Mouse (Mus musculus): ENCODE measurements around the gene Hdgfl2. TPM values are rescaled to one million over a fixed set of nuclear protein-coding genes. Genes with fewer than 3 reads are reported as not detected.

Hdgfl2 gene
- polyA plus RNA-seq, 1 experiment = 279 TPM

- TF ChIP-seq GATA1 (IDR thresholded peaks at IDR 0.05; ENCODE audit: borderline replicate concordance, low read length) (no peak), FLI1 (IDR thresholded peaks at IDR 0.05; ENCODE audit: low read length) (peak; percentile 75; the same call in 1 of the 2 replicates)
- H3K27me3 ChIP-seq (replicated peaks) = no peaks in the 10 kb centered on the region
- H3K9me3 ChIP-seq = no peaks in the 10 kb centered on the region
- H3K36me3 ChIP-seq (replicated peaks; ENCODE audit: low read length) = peaks cover 34% of the 10 kb centered on the region
- H3K4me3 ChIP-seq (replicated peaks) = peak within 1 kb of the TSS; percentile 99
- H3K4me1 ChIP-seq = peaks cover 66% of the 10 kb centered on the region
Observed at GRCm38 (mm10) chr17:56036176-56036900, 43.1 kb upstream of the Hdgfl2 start, which contains the start of gene Sh3gl1. Gene Sh3gl1, minus strand, starts transcription at chr17:56036635.

- Histone ChIP-seq H3K36me3 (replicated peaks; ENCODE audit: low read length) (peaks cover 31% of the 10 kb centered on the region), H3K9me3 (no peaks in the 10 kb centered on the region), H3K27me3 (replicated peaks) (no peaks in the 10 kb centered on the region), H3K4me3 (replicated peaks) (peak overlapping the region; percentile 99), H3K4me1 (peaks cover 66% of the 10 kb centered on the region)
- TF ChIP-seq FLI1 (IDR thresholded peaks at IDR 0.05; ENCODE audit: low read length) = no peak
- TF ChIP-seq GATA1 (IDR thresholded peaks at IDR 0.05; ENCODE audit: borderline replicate concordance, low read length) = no peak
Observed at GRCm38 (mm10) chr17:56036901-56037287, 42.5 kb upstream of the Hdgfl2 start.

- peaks cover 64% of the 10 kb centered on the region for H3K4me1 ChIP-seq
- H3K36me3 ChIP-seq (replicated peaks; ENCODE audit: low read length) = peaks cover 25% of the 10 kb centered on the region
- no peaks in the 10 kb centered on the region for H3K9me3 ChIP-seq
- H3K27me3 ChIP-seq (replicated peaks) = no peaks in the 10 kb centered on the region
- no peak for TF ChIP-seq GATA1 (IDR thresholded peaks at IDR 0.05; ENCODE audit: borderline replicate concordance, low read length)
- no peak for TF ChIP-seq FLI1 (IDR thresholded peaks at IDR 0.05; ENCODE audit: low read length)
- H3K4me3 ChIP-seq (replicated peaks) = no peak overlapping the region
Observed at GRCm38 (mm10) chr17:56038583-56039261, 40.7 kb upstream of the Hdgfl2 start.

GRCm38 (mm10) chr17:56039345-56039744 is 40.1 kb upstream of the Hdgfl2 start:
- H3K36me3 ChIP-seq (replicated peaks; ENCODE audit: low read length) = peaks cover 25% of the 10 kb centered on the region
- H3K9me3 ChIP-seq = no peaks in the 10 kb centered on the region
- peaks cover 58% of the 10 kb centered on the region for H3K4me1 ChIP-seq
- TF ChIP-seq FLI1 (IDR thresholded peaks at IDR 0.05; ENCODE audit: low read length) (no peak), GATA1 (IDR thresholded peaks at IDR 0.05; ENCODE audit: borderline replicate concordance, low read length) (no peak)
- H3K27me3 ChIP-seq (replicated peaks) = no peaks in the 10 kb centered on the region
- H3K4me3 ChIP-seq (replicated peaks) = peak overlapping the region; percentile 56

- TF ChIP-seq FLI1 (IDR thresholded peaks at IDR 0.05; ENCODE audit: low read length) (no peak), GATA1 (IDR thresholded peaks at IDR 0.05; ENCODE audit: borderline replicate concordance, low read length) (no peak)
- Histone ChIP-seq H3K4me1 (peaks cover 49% of the 10 kb centered on the region), H3K27me3 (replicated peaks) (no peaks in the 10 kb centered on the region), H3K36me3 (replicated peaks; ENCODE audit: low read length) (peaks cover 26% of the 10 kb centered on the region), H3K9me3 (no peaks in the 10 kb centered on the region), H3K4me3 (replicated peaks) (peak within 1 kb of the TSS; percentile 94)
Observed at GRCm38 (mm10) chr17:56040030-56040856, 39.2 kb upstream of the Hdgfl2 start, which contains the start of gene Chaf1a. Gene Chaf1a, plus strand, starts transcription at chr17:56040439.

- TF ChIP-seq FLI1 (IDR thresholded peaks at IDR 0.05; ENCODE audit: low read length) (no peak), GATA1 (IDR thresholded peaks at IDR 0.05; ENCODE audit: borderline replicate concordance, low read length) (no peak)
- Histone ChIP-seq H3K4me1 (peaks cover 52% of the 10 kb centered on the region), H3K27me3 (replicated peaks) (no peaks in the 10 kb centered on the region), H3K4me3 (replicated peaks) (peak overlapping the region; percentile 94), H3K9me3 (no peaks in the 10 kb centered on the region), H3K36me3 (replicated peaks; ENCODE audit: low read length) (peaks cover 32% of the 10 kb centered on the region)
Observed at GRCm38 (mm10) chr17:56040857-56041163, 38.6 kb upstream of the Hdgfl2 start.

GRCm38 (mm10) chr17:56051369-56051768 is 28.1 kb upstream of the Hdgfl2 start:
- Histone ChIP-seq H3K4me1 (peaks cover 32% of the 10 kb centered on the region), H3K9me3 (no peaks in the 10 kb centered on the region), H3K36me3 (replicated peaks; ENCODE audit: low read length) (peaks cover 88% of the 10 kb centered on the region), H3K4me3 (replicated peaks) (no peak overlapping the region), H3K27me3 (replicated peaks) (no peaks in the 10 kb centered on the region)
- TF ChIP-seq GATA1 (IDR thresholded peaks at IDR 0.05; ENCODE audit: borderline replicate concordance, low read length) = no peak
- no peak for TF ChIP-seq FLI1 (IDR thresholded peaks at IDR 0.05; ENCODE audit: low read length)

GRCm38 (mm10) chr17:56054938-56055337 is 24.5 kb upstream of the Hdgfl2 start:
- Histone ChIP-seq H3K4me3 (replicated peaks) (no peak overlapping the region), H3K36me3 (replicated peaks; ENCODE audit: low read length) (peaks cover 88% of the 10 kb centered on the region), H3K4me1 (peaks cover 12% of the 10 kb centered on the region; the same call in 1 of the 2 replicates), H3K9me3 (no peaks in the 10 kb centered on the region), H3K27me3 (replicated peaks) (no peaks in the 10 kb centered on the region)
- TF ChIP-seq GATA1 (IDR thresholded peaks at IDR 0.05; ENCODE audit: borderline replicate concordance, low read length) = no peak
- TF ChIP-seq FLI1 (IDR thresholded peaks at IDR 0.05; ENCODE audit: low read length) = no peak

- H3K27me3 ChIP-seq (replicated peaks) = no peaks in the 10 kb centered on the region
- H3K4me3 ChIP-seq (replicated peaks) = no peak overlapping the region
- no peaks in the 10 kb centered on the region for H3K9me3 ChIP-seq
- TF ChIP-seq GATA1 (IDR thresholded peaks at IDR 0.05; ENCODE audit: borderline replicate concordance, low read length) = no peak
- no peak for TF ChIP-seq FLI1 (IDR thresholded peaks at IDR 0.05; ENCODE audit: low read length)
- peaks cover 12% of the 10 kb centered on the region; the same call in 1 of the 2 replicates for H3K4me1 ChIP-seq
- H3K36me3 ChIP-seq (replicated peaks; ENCODE audit: low read length) = peaks cover 88% of the 10 kb centered on the region
Observed at GRCm38 (mm10) chr17:56055945-56056678, 23.3 kb upstream of the Hdgfl2 start.
